10 mouse cellular contexts compared by ENCODE assay signal in genomic region chr15:77882297-77882696, GRCm38 (mm10). TPM values are rescaled to one million over a fixed set of nuclear protein-coding genes. Genes with fewer than 3 reads are reported as not detected.
DNase-seq lines count a peak whose midpoint lies in the region; ATAC-seq and TF ChIP-seq lines count a peak whose summit lies in the region.
"Had no signal": no experiment of that assay in that cellular context is flagged by ENCODE, and none has a peak within 500 bp of the region (broad histone marks: within the 10 kb centered on the region; RNA-seq: fewer than 3 reads in every experiment).

No protein-coding gene starts in this region.

- peak overlapping the region; percentile 23; the same call in 1 of the 2 replicates for H3K27ac ChIP-seq in heart, adult 2 months
- H3K27ac ChIP-seq in lung, embryonic 14.5 days (ENCODE audit: low read depth), result peak overlapping the region; percentile 96
- peak overlapping the region; percentile 65 for H3K27ac ChIP-seq in embryonic facial prominence, embryonic 15.5 days (replicated peaks)
- H3K27ac ChIP-seq: liver, embryonic 14.5 days had no signal

- no peak for TF ChIP-seq POLR2A in heart, adult 2 months (IDR thresholded peaks at IDR 0.05; ENCODE audit: insufficient read depth, low read depth, low read length)

- WGBS in heart, adult 2 months, result 75% methylated on average over 6 of the region's 6 CpGs
- 45% methylated on average over 6 of the region's 6 CpGs for WGBS in lung, embryonic 14.5 days
- WGBS in embryonic facial prominence, embryonic 15.5 days, result 57% methylated on average over 6 of the region's 6 CpGs

- intact Hi-C loops in heart, adult 2 months (cut with DNase I), result no loop called here
- intact Hi-C loops in heart, postnatal 10 days (cut with DNase I), result no loop called here

- TF ChIP-seq CTCF in heart, adult 2 months (IDR thresholded peaks at IDR 0.05), result no peak
- TF ChIP-seq CTCF in lung, embryonic 14.5 days (IDR thresholded peaks at IDR 0.05; ENCODE audit: low read depth), result no peak

- no peaks in the 10 kb centered on the region for H3K9me3 ChIP-seq in lung, embryonic 14.5 days (ENCODE audit: low read depth, low read length)
- H3K9me3 ChIP-seq in embryonic facial prominence, embryonic 15.5 days (replicated peaks), result no peaks in the 10 kb centered on the region

- no peak overlapping the region for H3K9ac ChIP-seq in heart, adult 2 months (ENCODE audit: low read depth, low read length)
- peak overlapping the region; percentile 37 for H3K9ac ChIP-seq in lung, embryonic 14.5 days
- no peak overlapping the region for H3K9ac ChIP-seq in embryonic facial prominence, embryonic 15.5 days
- H3K9ac ChIP-seq: liver, embryonic 14.5 days had no signal

- no peaks in the 10 kb centered on the region for H3K27me3 ChIP-seq in heart, adult 2 months (ENCODE audit: control insufficient read depth, insufficient read depth, low read length)
- H3K27me3 ChIP-seq in lung, embryonic 14.5 days (ENCODE audit: insufficient read depth, low read length), result no peaks in the 10 kb centered on the region
- no peaks in the 10 kb centered on the region for H3K27me3 ChIP-seq in embryonic facial prominence, embryonic 15.5 days

- no peaks in the 10 kb centered on the region for H3K79me2 ChIP-seq in heart, adult 2 months (replicated peaks; ENCODE audit: control insufficient read depth, insufficient read depth, low read length)

- no peak for TF ChIP-seq EP300 in heart, adult 2 months (IDR thresholded peaks at IDR 0.05; ENCODE audit: insufficient read depth, low read depth, low read length)

- H3K4me2 ChIP-seq in lung, embryonic 14.5 days, result peak overlapping the region; percentile 51
- H3K4me2 ChIP-seq in embryonic facial prominence, embryonic 15.5 days (replicated peaks), result no peak overlapping the region

- ATAC-seq in lung, embryonic 14.5 days (ENCODE audit: insufficient read depth), result 0 out of 2 replicates have a peak, but pooled peaks have one; percentile 13
- ATAC-seq in embryonic facial prominence, embryonic 15.5 days (ENCODE audit: insufficient number of reproducible peaks, low FRiP score, low TSS enrichment, low read depth), result no peak
- 0 out of 2 replicates have a peak, but pooled peaks have one; percentile 16 for ATAC-seq in megakaryocyte-erythroid progenitor cell, adult 5-6 weeks (replicated peaks; ENCODE audit: low FRiP score, low TSS enrichment, poor library complexity, severe bottlenecking)

- no peaks in the 10 kb centered on the region for H3K4me1 ChIP-seq in heart, adult 2 months (ENCODE audit: control insufficient read depth, insufficient read depth, low read length)
- peaks cover 18% of the 10 kb centered on the region for H3K4me1 ChIP-seq in lung, embryonic 14.5 days (ENCODE audit: insufficient read depth)
- peaks cover 23% of the 10 kb centered on the region for H3K4me1 ChIP-seq in embryonic facial prominence, embryonic 15.5 days

- no peak overlapping the region for H3K4me3 ChIP-seq in heart, adult 2 months
- H3K4me3 ChIP-seq in lung, embryonic 14.5 days (ENCODE audit: low read depth, low read length), result no peak overlapping the region
- H3K4me3 ChIP-seq in embryonic facial prominence, embryonic 15.5 days (replicated peaks), result no peak overlapping the region

- no peaks in the 10 kb centered on the region for H3K36me3 ChIP-seq in heart, adult 2 months (ENCODE audit: control insufficient read depth, insufficient read depth, low read length)
- H3K36me3 ChIP-seq in lung, embryonic 14.5 days (ENCODE audit: insufficient read depth), result no peaks in the 10 kb centered on the region
- H3K36me3 ChIP-seq in embryonic facial prominence, embryonic 15.5 days, result no peaks in the 10 kb centered on the region

- no peak for DNase-seq in heart, adult 2 months
- DNase-seq in heart, postnatal 10 days, result no peak
- no peak for DNase-seq in lung, embryonic 14.5 days
- DNase-seq in lung, postnatal 14 days, result no peak
- no peak for DNase-seq in right cerebral cortex, postnatal 36 days (ENCODE audit: low spot score in 2 of 2)
- no peak for DNase-seq in frontal cortex, postnatal 36 days (ENCODE audit: low spot score in 2 of 2)
- DNase-seq: right cerebral cortex, postnatal 14 days had no signal

RNA-seq across cellular contexts. Expression of gene Myh9, which starts 40.3 kb away (rescaled TPM):
- 100 to 1,000 TPM in 1 of 2 experiments, 10 to 100 TPM in 1; 88.3 to 111 TPM for total RNA-seq in heart, adult 2 months (2021)
- 30.4 and 46.8 TPM in 2 replicates for polyA plus RNA-seq in heart, adult 2 months (2012; rRNA removed)
- 100 to 1,000 TPM; 206 to 221 TPM for total RNA-seq in heart, postnatal 10 days (2021)
- 86.6 and 87.5 TPM in 2 replicates for polyA plus RNA-seq in lung, embryonic 14.5 days (2014; fragmentation: Nextera tagmentation; extraction: Ambion mirVana)
- 41.1 and 41.7 TPM in 2 replicates for polyA plus RNA-seq in embryonic facial prominence, embryonic 15.5 days (2015; fragmentation: Nextera tagmentation; extraction: Ambion mirVana)
- 98.3 and 144 TPM in 2 replicates for total RNA-seq in megakaryocyte-erythroid progenitor cell, adult 5-6 weeks (2014; fragmentation: Nextera tagmentation)
- total RNA-seq in megakaryocyte-erythroid progenitor cell, adult 5-6 weeks (2017), result 195 and 198 TPM in 2 replicates

RNA-seq across cellular contexts. Expression of gene Txn2, which starts 46.5 kb away (rescaled TPM):
- total RNA-seq in heart, adult 2 months (2021), result 100 to 1,000 TPM; 260 to 299 TPM
- 403 and 411 TPM in 2 replicates for polyA plus RNA-seq in heart, adult 2 months (2012; rRNA removed)
- total RNA-seq in heart, postnatal 10 days (2021), result 100 to 1,000 TPM; 200 to 221 TPM
- polyA plus RNA-seq in lung, embryonic 14.5 days (2014; fragmentation: Nextera tagmentation; extraction: Ambion mirVana), result 209 and 227 TPM in 2 replicates
- polyA plus RNA-seq in embryonic facial prominence, embryonic 15.5 days (2015; fragmentation: Nextera tagmentation; extraction: Ambion mirVana), result 225 and 235 TPM in 2 replicates
- 335 and 427 TPM in 2 replicates for total RNA-seq in megakaryocyte-erythroid progenitor cell, adult 5-6 weeks (2014; fragmentation: Nextera tagmentation)
- total RNA-seq in megakaryocyte-erythroid progenitor cell, adult 5-6 weeks (2017), result 80.6 and 101 TPM in 2 replicates

Comparison
In these comparisons a context has a peak if more than half of its experiments do, and no peak if none do; other contexts are left out.
1. H3K27ac ChIP-seq: peak in every context shown above with its lines; median percentile 96 in lung, embryonic 14.5 days; 65 in embryonic facial prominence, embryonic 15.5 days; 23 in heart, adult 2 months.